Mouse (Mus musculus): ENCODE data around the gene Vezt. TPM values are rescaled to one million over a fixed set of nuclear protein-coding genes. Genes with fewer than 3 reads are reported as not detected.

Gene Vezt
- polyA plus RNA-seq, 1 experiment from 2014 or later = 8.6 TPM

- no peak overlapping the region for H3K4me2 ChIP-seq (ENCODE audit: low read depth, low read length)
- no peaks in the 10 kb centered on the region for H3K27me3 ChIP-seq (ENCODE audit: insufficient read depth, low read length)
- no peak overlapping the region for H3K27ac ChIP-seq (ENCODE audit: low read depth)
- TF ChIP-seq EP300 (IDR thresholded peaks at IDR 0.05; ENCODE audit: low read depth) (no peak), CTCF (IDR thresholded peaks at IDR 0.05; ENCODE audit: low read depth) (no peak)
- H3K4me3 ChIP-seq (ENCODE audit: low read depth, low read length) = no peak overlapping the region
- peaks cover 3% of the 10 kb centered on the region; the same call in 1 of the 2 replicates for H3K4me1 ChIP-seq (ENCODE audit: insufficient read depth)
- H3K9ac ChIP-seq (replicated peaks) = no peak overlapping the region
- no peaks in the 10 kb centered on the region for H3K9me3 ChIP-seq (ENCODE audit: low read length)
- no peaks in the 10 kb centered on the region for H3K36me3 ChIP-seq (replicated peaks; ENCODE audit: insufficient read depth, low read length)
- DNase-seq (no peak), ATAC-seq (peak; percentile 53; the same call in 1 of the 2 replicates)
- 48% methylated on average over 2 of the region's 2 CpGs for WGBS (ENCODE audit: insufficient replicate concordance)
These were observed 136.3 kb downstream of the Vezt start for GRCm38 (mm10) chr10:93899303-93899702.

DNA sequence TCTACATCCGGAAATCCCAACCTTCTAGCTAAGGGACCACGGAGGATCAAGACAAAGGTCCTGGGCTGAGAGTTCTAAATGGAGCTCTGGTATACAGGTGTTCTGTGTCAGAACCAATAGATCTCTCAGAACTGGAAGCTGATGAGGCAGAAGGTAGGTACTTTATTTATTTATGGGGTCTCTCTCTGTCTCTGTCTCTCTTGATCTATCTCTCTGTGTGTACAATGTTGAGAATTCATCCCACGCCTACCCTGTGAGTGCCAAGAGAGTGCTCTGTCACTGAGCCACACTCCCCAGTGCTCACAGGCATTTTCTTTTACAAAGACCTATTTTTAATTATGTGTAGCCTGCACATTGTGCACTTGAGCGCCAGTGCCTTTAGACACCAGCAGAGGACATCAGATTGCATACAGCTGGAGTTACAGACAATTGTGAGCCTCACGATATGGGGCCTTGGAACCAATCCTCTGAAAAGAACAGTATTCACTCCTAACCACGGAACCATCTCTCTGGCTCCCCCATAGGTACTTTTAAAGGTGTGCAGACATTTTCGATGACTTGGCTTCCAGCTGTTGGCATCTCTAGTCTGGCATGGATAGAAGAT lies 138.5 kb downstream of the Vezt start, which contains the start of gene Metap2:
Metap2 (minus strand) TSS at position 51 of the 604 bp plus-strand sequence.
- Histone ChIP-seq H3K4me3 (ENCODE audit: low read depth, low read length) (no peak within 1 kb of the TSS), H3K9me3 (ENCODE audit: low read length) (no peaks in the 10 kb centered on the region), H3K27ac (ENCODE audit: low read depth) (no peak within 1 kb of the TSS), H3K4me2 (ENCODE audit: low read depth, low read length) (no peak within 1 kb of the TSS), H3K36me3 (replicated peaks; ENCODE audit: insufficient read depth, low read length) (no peaks in the 10 kb centered on the region), H3K9ac (replicated peaks) (no peak within 1 kb of the TSS), H3K27me3 (ENCODE audit: insufficient read depth, low read length) (no peaks in the 10 kb centered on the region), H3K4me1 (ENCODE audit: insufficient read depth) (peaks cover 9% of the 10 kb centered on the region)
- no peak for ATAC-seq
- DNase-seq = no peak
- TF ChIP-seq CTCF (IDR thresholded peaks at IDR 0.05; ENCODE audit: low read depth) = peak; percentile 30
- TF ChIP-seq EP300 (IDR thresholded peaks at IDR 0.05; ENCODE audit: low read depth) = no peak
- WGBS (ENCODE audit: insufficient replicate concordance) = 70% methylated on average over 7 of the region's 7 CpGs

DNA sequence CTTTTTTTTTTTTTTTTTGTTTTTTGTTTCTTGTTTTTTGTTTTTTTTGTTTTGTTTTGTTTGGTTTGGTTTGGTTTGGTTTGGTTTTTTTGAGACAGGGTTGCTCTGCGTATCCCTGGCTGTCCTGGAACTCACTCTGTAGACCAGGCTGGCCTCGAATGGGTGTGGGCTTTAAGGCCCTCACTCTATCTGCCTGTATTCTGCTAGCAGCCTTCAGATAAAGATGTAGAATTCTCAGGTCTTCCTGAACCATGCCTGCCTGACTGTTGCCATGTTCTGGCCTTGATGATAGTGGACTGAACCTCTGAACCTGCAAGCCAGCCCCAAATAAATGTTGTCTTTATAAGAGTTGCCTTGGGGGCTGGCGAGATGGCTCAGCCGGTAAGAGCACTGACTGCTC lies 143.1 kb downstream of the Vezt start:
- H3K4me3 ChIP-seq (ENCODE audit: low read depth, low read length) = no peak overlapping the region
- peak overlapping the region; percentile 91 for H3K27ac ChIP-seq (ENCODE audit: low read depth)
- WGBS (ENCODE audit: insufficient replicate concordance) = 71% methylated on average over 4 of the region's 4 CpGs
- peaks cover 23% of the 10 kb centered on the region for H3K4me1 ChIP-seq (ENCODE audit: insufficient read depth)
- H3K27me3 ChIP-seq (ENCODE audit: insufficient read depth, low read length) = no peaks in the 10 kb centered on the region
- TF ChIP-seq EP300 (IDR thresholded peaks at IDR 0.05; ENCODE audit: low read depth) (no peak), CTCF (IDR thresholded peaks at IDR 0.05; ENCODE audit: low read depth) (no peak)
- H3K9ac ChIP-seq (replicated peaks) = no peak overlapping the region
- ATAC-seq = no peak
- H3K9me3 ChIP-seq (ENCODE audit: low read length) = no peaks in the 10 kb centered on the region
- no peak overlapping the region for H3K4me2 ChIP-seq (ENCODE audit: low read depth, low read length)
- no peak for DNase-seq
- no peaks in the 10 kb centered on the region for H3K36me3 ChIP-seq (replicated peaks; ENCODE audit: insufficient read depth, low read length)

DNA sequence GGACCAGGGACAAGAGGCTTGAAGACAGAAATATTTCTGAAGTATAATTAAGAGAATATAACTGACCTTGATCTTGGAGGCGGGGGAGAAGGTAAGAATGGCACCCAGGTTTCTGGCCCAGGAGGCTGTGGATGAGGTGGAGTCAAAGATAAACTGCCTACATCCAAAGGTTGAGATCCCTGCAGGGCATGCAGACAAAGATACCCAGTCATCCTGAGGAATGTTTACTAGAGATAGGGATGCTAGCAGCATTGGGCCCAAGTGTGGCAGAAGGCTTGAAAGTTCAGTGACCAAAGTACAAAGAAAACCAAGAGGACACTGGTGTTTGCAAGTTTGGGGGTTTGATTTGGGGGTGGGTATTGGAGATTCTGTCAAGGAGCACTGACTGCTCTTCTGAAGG lies 144.6 kb downstream of the Vezt start:
- Histone ChIP-seq H3K27me3 (ENCODE audit: insufficient read depth, low read length) (no peaks in the 10 kb centered on the region), H3K9ac (replicated peaks) (peak overlapping the region; percentile 94), H3K9me3 (ENCODE audit: low read length) (no peaks in the 10 kb centered on the region), H3K36me3 (replicated peaks; ENCODE audit: insufficient read depth, low read length) (peaks cover 11% of the 10 kb centered on the region), H3K27ac (ENCODE audit: low read depth) (peak overlapping the region; percentile 91), H3K4me1 (ENCODE audit: insufficient read depth) (peaks cover 23% of the 10 kb centered on the region), H3K4me3 (ENCODE audit: low read depth, low read length) (peak overlapping the region; percentile 89), H3K4me2 (ENCODE audit: low read depth, low read length) (peak overlapping the region; percentile 92)
- DNase-seq (peak; percentile 43), ATAC-seq (peak; percentile 82)
- WGBS (ENCODE audit: insufficient replicate concordance) = 60% methylated on average over 1 of the region's 1 CpGs
- TF ChIP-seq EP300 (IDR thresholded peaks at IDR 0.05; ENCODE audit: low read depth) (peak; percentile 99), CTCF (IDR thresholded peaks at IDR 0.05; ENCODE audit: low read depth) (no peak)

GRCm38 (mm10) chr10:93890565-93890964 lies 145.1 kb downstream of the Vezt start:
- H3K4me3 ChIP-seq (ENCODE audit: low read depth, low read length) = peak overlapping the region; percentile 89
- no peaks in the 10 kb centered on the region for H3K27me3 ChIP-seq (ENCODE audit: insufficient read depth, low read length)
- peaks cover 23% of the 10 kb centered on the region for H3K4me1 ChIP-seq (ENCODE audit: insufficient read depth)
- 63% methylated on average over 4 of the region's 4 CpGs for WGBS (ENCODE audit: insufficient replicate concordance)
- H3K9me3 ChIP-seq (ENCODE audit: low read length) = no peaks in the 10 kb centered on the region
- peak overlapping the region; percentile 94 for H3K9ac ChIP-seq (replicated peaks)
- DNase-seq (no peak), ATAC-seq (no peak)
- H3K4me2 ChIP-seq (ENCODE audit: low read depth, low read length) = peak overlapping the region; percentile 92
- peak overlapping the region; percentile 91 for H3K27ac ChIP-seq (ENCODE audit: low read depth)
- TF ChIP-seq CTCF (IDR thresholded peaks at IDR 0.05; ENCODE audit: low read depth) (no peak), EP300 (IDR thresholded peaks at IDR 0.05; ENCODE audit: low read depth) (no peak)
- peaks cover 15% of the 10 kb centered on the region for H3K36me3 ChIP-seq (replicated peaks; ENCODE audit: insufficient read depth, low read length)

DNA sequence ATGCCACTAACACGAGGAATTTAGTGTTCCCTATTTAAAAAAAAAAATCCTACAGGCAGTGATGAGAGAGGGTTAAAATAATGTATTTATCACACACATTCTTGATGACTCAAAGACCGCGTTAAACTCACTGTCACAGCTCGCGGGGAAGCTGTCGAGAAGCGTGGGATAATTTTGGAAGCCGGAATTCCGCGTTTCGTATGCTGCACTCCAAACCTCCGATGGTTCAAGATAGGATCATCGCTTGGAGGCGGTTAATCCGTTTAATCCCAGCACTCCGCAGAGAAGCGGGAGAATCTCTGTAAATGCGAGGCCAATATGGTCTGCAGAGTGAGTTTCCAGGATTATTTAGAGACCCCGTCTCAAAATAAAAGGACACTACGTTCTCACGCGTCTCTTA lies 145.6 kb downstream of the Vezt start:
- no peak for DNase-seq
- peak overlapping the region; percentile 94 for H3K9ac ChIP-seq (replicated peaks)
- ATAC-seq = no peak

More for the DNA sequence above, 145.6 kb downstream of the Vezt start:
- no peaks in the 10 kb centered on the region for H3K9me3 ChIP-seq (ENCODE audit: low read length)
- TF ChIP-seq EP300 (IDR thresholded peaks at IDR 0.05; ENCODE audit: low read depth) (no peak; the same call in 1 of the 2 replicates), CTCF (IDR thresholded peaks at IDR 0.05; ENCODE audit: low read depth) (no peak)
- H3K27ac ChIP-seq (ENCODE audit: low read depth) = peak overlapping the region; percentile 91
- peak overlapping the region; percentile 92 for H3K4me2 ChIP-seq (ENCODE audit: low read depth, low read length)
- peaks cover 23% of the 10 kb centered on the region for H3K4me1 ChIP-seq (ENCODE audit: insufficient read depth)
- peaks cover 21% of the 10 kb centered on the region for H3K36me3 ChIP-seq (replicated peaks; ENCODE audit: insufficient read depth, low read length)
- 4% methylated on average over 22 of the region's 22 CpGs for WGBS (ENCODE audit: insufficient replicate concordance)
- H3K27me3 ChIP-seq (ENCODE audit: insufficient read depth, low read length) = no peaks in the 10 kb centered on the region
- H3K4me3 ChIP-seq (ENCODE audit: low read depth, low read length) = peak overlapping the region; percentile 89
